Mouse (Mus musculus): ENCODE data around the gene Lrp10.

Gene Lrp10

GRCm38 (mm10) chr14:54475941-54476844 is 12.3 kb downstream of the Lrp10 start, which contains the start of gene Rem2:
Gene Rem2, plus strand, starts transcription at chr14:54476100.
- peak; percentile 61 for DNase-seq (ENCODE audit: low spot score)

GRCm38 (mm10) chr14:54477172-54477909 is 13.4 kb downstream of the Lrp10 start:
- DNase-seq (ENCODE audit: low spot score) = no peak

- DNase-seq (ENCODE audit: low spot score) = no peak
Observed at GRCm38 (mm10) chr14:54479451-54479920, 15.5 kb downstream of the Lrp10 start.

- DNase-seq (ENCODE audit: low spot score) = no peak
Observed at GRCm38 (mm10) chr14:54480673-54481072, 16.7 kb downstream of the Lrp10 start.

- no peak for DNase-seq (ENCODE audit: low spot score)
Observed at GRCm38 (mm10) chr14:54481402-54481801, 17.5 kb downstream of the Lrp10 start.

- DNase-seq (ENCODE audit: low spot score) = no peak
Observed at GRCm38 (mm10) chr14:54482498-54482897, 18.6 kb downstream of the Lrp10 start.

- no peak for DNase-seq (ENCODE audit: low spot score)
Observed at GRCm38 (mm10) chr14:54485899-54486298, 22.0 kb downstream of the Lrp10 start.

- no peak for DNase-seq (ENCODE audit: low spot score)
Observed at GRCm38 (mm10) chr14:54487732-54488131, 23.8 kb downstream of the Lrp10 start.

- DNase-seq (ENCODE audit: low spot score) = no peak
Observed at GRCm38 (mm10) chr14:54488350-54488749, 24.4 kb downstream of the Lrp10 start.

GRCm38 (mm10) chr14:54492345-54493131 is 28.6 kb downstream of the Lrp10 start:
- no peak for DNase-seq (ENCODE audit: low spot score)

- DNase-seq (ENCODE audit: low spot score) = no peak
Observed at GRCm38 (mm10) chr14:54493236-54493635, 29.3 kb downstream of the Lrp10 start.

GRCm38 (mm10) chr14:54494234-54494633 is 30.3 kb downstream of the Lrp10 start:
- peak; percentile 75 for DNase-seq (ENCODE audit: low spot score)

GRCm38 (mm10) chr14:54496706-54497105 is 32.8 kb downstream of the Lrp10 start:
- no peak for DNase-seq (ENCODE audit: low spot score)

GRCm38 (mm10) chr14:54499330-54499729 is 35.4 kb downstream of the Lrp10 start:
- DNase-seq (ENCODE audit: low spot score) = no peak

- no peak for DNase-seq (ENCODE audit: low spot score)
Observed at GRCm38 (mm10) chr14:54501365-54501764, 37.4 kb downstream of the Lrp10 start.

GRCm38 (mm10) chr14:54503092-54503491 is 39.2 kb downstream of the Lrp10 start:
- DNase-seq (ENCODE audit: low spot score) = no peak

GRCm38 (mm10) chr14:54509774-54510173 is 45.8 kb downstream of the Lrp10 start:
- DNase-seq (ENCODE audit: low spot score) = no peak

- no peak for DNase-seq (ENCODE audit: low spot score)
Observed at GRCm38 (mm10) chr14:54516710-54517310, 52.9 kb downstream of the Lrp10 start.
